9 mouse cellular contexts compared by ENCODE assay signal in the genomic region with DNA sequence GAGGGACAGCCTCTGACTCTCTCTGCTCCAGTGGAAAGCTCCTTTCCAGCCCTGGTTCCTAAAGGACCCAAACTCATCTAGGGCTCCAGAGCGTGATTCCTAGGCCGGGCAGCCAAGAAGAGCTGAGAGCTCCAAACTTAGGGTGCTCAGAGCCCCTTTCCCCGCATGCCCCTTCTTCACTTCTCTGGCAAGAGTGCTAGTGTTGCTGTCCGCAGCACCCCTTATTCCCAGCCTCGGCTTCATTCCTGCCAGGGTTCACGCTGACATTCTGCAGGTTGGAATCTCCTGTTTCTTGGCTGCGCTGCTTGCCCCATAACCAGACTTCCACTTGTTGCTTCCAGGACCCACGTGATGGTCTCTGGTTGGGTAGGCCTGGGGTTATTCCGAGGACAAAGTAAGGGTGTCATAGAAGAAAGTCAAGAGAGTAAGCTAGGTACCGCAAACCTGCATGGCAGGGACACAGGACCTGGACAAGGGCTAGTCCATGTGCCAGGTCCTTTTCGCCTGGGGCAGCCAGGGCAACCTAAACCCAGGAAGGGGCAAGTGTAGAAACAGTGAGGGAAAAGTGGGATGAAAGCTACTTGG. TPM values are rescaled to one million over a fixed set of nuclear protein-coding genes. Genes with fewer than 3 reads are reported as not detected.
DNase-seq lines count a peak whose midpoint lies in the region; ATAC-seq lines count a peak whose summit lies in the region.
"Had no signal": no experiment of that assay in that cellular context is flagged by ENCODE, and none has a peak within 500 bp of the region (broad histone marks: within the 10 kb centered on the region; RNA-seq: fewer than 3 reads in every experiment).

No protein-coding gene starts in this region.

- 4% methylated on average over 11 of the region's 11 CpGs for WGBS in heart, embryonic 16.5 days
- WGBS in liver, embryonic 15.5 days (ENCODE audit: insufficient replicate concordance) = 8% methylated on average over 11 of the region's 11 CpGs

- H3K4me3 ChIP-seq in heart, embryonic 16.5 days (ENCODE audit: low read length) = peak overlapping the region; percentile 57
- H3K4me3 ChIP-seq in liver, embryonic 15.5 days (replicated peaks) = peak overlapping the region; percentile 36

- peak overlapping the region; percentile 90 for H3K4me2 ChIP-seq in heart, embryonic 16.5 days (ENCODE audit: low read depth, low read length)
- peak overlapping the region; percentile 56 for H3K4me2 ChIP-seq in liver, embryonic 15.5 days

- peaks cover 19% of the 10 kb centered on the region for H3K4me1 ChIP-seq in heart, embryonic 16.5 days (ENCODE audit: control insufficient read depth, insufficient read depth, low read length)
- H3K4me1 ChIP-seq in liver, embryonic 15.5 days (replicated peaks) = peaks cover 9% of the 10 kb centered on the region

- H3K9me3 ChIP-seq in heart, embryonic 16.5 days (replicated peaks; ENCODE audit: control insufficient read depth, low read length) = no peaks in the 10 kb centered on the region
- H3K9me3 ChIP-seq in liver, embryonic 15.5 days (replicated peaks) = no peaks in the 10 kb centered on the region
- H3K9me3 ChIP-seq: G1E had no signal

- intact Hi-C loops in heart, postnatal 14 days (cut with DNase I) = no loop called here

- DNase-seq in heart, adult 11 months = peak; percentile 93
- no peak for DNase-seq in heart, postnatal 14 days
- DNase-seq in Muller cell, postnatal 12 days (ENCODE audit: inconsistent ontology term) = peak; percentile 40
- no peak for DNase-seq in right cerebral cortex, postnatal 14 days
- DNase-seq in ovary, postnatal 14 days (ENCODE audit: low spot score) = no peak
- no peak for DNase-seq in right cerebral cortex, postnatal 4 days

- no peaks in the 10 kb centered on the region for H3K36me3 ChIP-seq in heart, embryonic 16.5 days (ENCODE audit: control insufficient read depth, insufficient read depth)
- no peaks in the 10 kb centered on the region for H3K36me3 ChIP-seq in liver, embryonic 15.5 days (replicated peaks)
- H3K36me3 ChIP-seq: G1E had no signal

- ATAC-seq in heart, embryonic 16.5 days (replicated peaks; ENCODE audit: extremely low read depth, insufficient read depth, low FRiP score) = no peak
- no peak for ATAC-seq in liver, embryonic 15.5 days (ENCODE audit: insufficient read depth)

- H3K27me3 ChIP-seq in heart, embryonic 16.5 days (ENCODE audit: control insufficient read depth, insufficient read depth, low read length) = peaks cover 50% of the 10 kb centered on the region
- peaks cover 67% of the 10 kb centered on the region for H3K27me3 ChIP-seq in liver, embryonic 15.5 days

- no peak overlapping the region for H3K27ac ChIP-seq in heart, embryonic 16.5 days (ENCODE audit: low read length)
- H3K27ac ChIP-seq in liver, embryonic 15.5 days (replicated peaks) = no peak overlapping the region

- H3K9ac ChIP-seq in heart, embryonic 16.5 days (ENCODE audit: low read length) = peak overlapping the region; percentile 34; the same call in 1 of the 2 replicates
- H3K9ac ChIP-seq in liver, embryonic 15.5 days = no peak overlapping the region

RNA-seq across cellular contexts. Expression of a gene that starts 0.6 kb away (rescaled TPM):
- total RNA-seq in heart, postnatal 14 days (2021) = 1 to 10 TPM in 1 of 2 experiments, under 1 TPM in 1; 0.88 to 1.4 TPM
- 0.22 and 0.24 TPM in 2 replicates for polyA plus RNA-seq in heart, embryonic 16.5 days (2015; fragmentation: Nextera tagmentation; extraction: Ambion mirVana)
- 0.30 and 0.35 TPM in 2 replicates for polyA plus RNA-seq in liver, embryonic 15.5 days (2015; fragmentation: Nextera tagmentation; extraction: Ambion mirVana)
- polyA plus RNA-seq: G1E had no signal

Comparison
In these comparisons a context has a peak if more than half of its experiments do, and no peak if none do; other contexts are left out.
1. DNase-seq: peak in heart, adult 11 months (single experiment) and Muller cell, postnatal 12 days (single experiment); none in heart, postnatal 14 days (0 of 2), right cerebral cortex, postnatal 14 days (single experiment), ovary, postnatal 14 days (single experiment) and right cerebral cortex, postnatal 4 days (single experiment).